Mouse (Mus musculus) stomach, postnatal 0 days (tissue): ENCODE results near the gene Ptprh. TPM values are rescaled to one million over a fixed set of nuclear protein-coding genes. Genes with fewer than 3 reads are reported as not detected.
"Not testable (repeated sequence)": the region's sequence is repeated elsewhere in the genome, so short reads cannot be mapped to it uniquely, and the experiment has no call there.

Source experiments
- ATAC-seq: fragments of 200-750 bp; cut with Nextera tagmentation; 2 replicates; pipeline ENCODE4 v1.8.0; 2017; ENCODE audit not compliant: low FRiP score, low TSS enrichment
- DNase-seq: peaks from one replicate; pipeline ENCODE4 v3.0.0-alpha.2; 2016; ENCODE audit warnings: low spot score
- H3K27ac ChIP-seq: fragments of 300-500 bp; sonication (generic); replicated peaks from 2 replicates; pipeline ENCODE4 v1.5.1; 2014; ENCODE audit warnings: mild to moderate bottlenecking, control low read depth
- H3K27me3 ChIP-seq: fragments of 300-500 bp; sonication (generic); 2 replicates; pipeline ENCODE4 v1.6.1; 2014; ENCODE audit warnings: low read length; ENCODE audit not compliant: control insufficient read depth, insufficient read depth
- H3K36me3 ChIP-seq: fragments of 300-500 bp; sonication (generic); 2 replicates; pipeline ENCODE4 v1.6.1; 2014; ENCODE audit warnings: low read length, mixed read lengths; ENCODE audit not compliant: control insufficient read depth, insufficient read depth
- H3K4me1 ChIP-seq: fragments of 300-500 bp; sonication (generic); replicated peaks from 2 replicates; pipeline ENCODE4 v1.6.1; 2014; ENCODE audit warnings: antibody characterized with exemption; ENCODE audit not compliant: control insufficient read depth, insufficient read depth
- H3K4me2 ChIP-seq: fragments of 300-500 bp; sonication (generic); replicated peaks from 2 replicates; pipeline ENCODE4 v1.6.1; 2014; ENCODE audit warnings: low read depth, mild to moderate bottlenecking, control low read depth, moderate library complexity
- H3K4me3 ChIP-seq: fragments of 300-500 bp; sonication (generic); 2 replicates; pipeline ENCODE4 v1.5.1; 2014; ENCODE audit warnings: low read depth, low read length, control low read depth
- H3K9ac ChIP-seq: fragments of 300-500 bp; sonication (generic); 2 replicates; pipeline ENCODE4 v1.6.1; 2014; ENCODE audit warnings: mild to moderate bottlenecking, low read length, control low read depth, mixed read lengths
- H3K9me3 ChIP-seq: fragments of 300-500 bp; sonication (generic); 2 replicates; pipeline ENCODE4 v1.6.1; 2016; ENCODE audit warnings: low read length; ENCODE audit not compliant: control insufficient read depth
- CTCF ChIP-seq: IDR thresholded peaks from 2 replicates; pipeline ENCODE4 v1.5.1; 2016; ENCODE audit warnings: antibody characterized with exemption, low read depth, mild to moderate bottlenecking, moderate library complexity
- EP300 ChIP-seq: optimal IDR thresholded peaks from 2 replicates; pipeline ENCODE3; 2016; ENCODE audit warnings: antibody characterized with exemption
- WGBS: fragments of 180-500 bp; shearing (Covaris S2); extraction: QIAGEN DNeasy Blood & Tissue Kit; methylation state at CpG from one replicate; pipeline ENCODE4 v1.1.7; 2014; 5-methylcytosine and 5-hydroxymethylcytosine counted together
- polyA plus RNA-seq: library from polyadenylated mRNA; unstranded; fragments of >200 nt; fragmentation: Nextera tagmentation; extraction: Ambion mirVana; gene quantifications from 2 replicates; pipeline ENCODE4 v1.2.1, GENCODE M21; 2015

Gene Ptprh
- polyA plus RNA-seq, 1 experiment from 2014 or later: 1.9 TPM

- no peaks in the 10 kb centered on the region for H3K4me1 ChIP-seq
Measured at GRCm38 (mm10) chr7:4539019-4539418, 64.8 kb downstream of the Ptprh start.

GRCm38 (mm10) chr7:4537181-4537580 is 66.7 kb downstream of the Ptprh start:
- Histone ChIP-seq H3K27ac (no peak overlapping the region), H3K4me2 (no peak overlapping the region), H3K36me3 (no peaks in the 10 kb centered on the region), H3K27me3 (no peaks in the 10 kb centered on the region), H3K9ac (no peak overlapping the region), H3K4me1 (no peaks in the 10 kb centered on the region), H3K4me3 (no peak overlapping the region), H3K9me3 (no peaks in the 10 kb centered on the region)
- no peak for ATAC-seq
- 44% methylated on average over 4 of the region's 4 CpGs for WGBS
- TF ChIP-seq EP300 (no peak), CTCF (no peak)
- no peak for DNase-seq

More at GRCm38 (mm10) chr7:4539019-4539418, 64.8 kb downstream of the Ptprh start:
- WGBS: 63% methylated on average over 2 of the region's 2 CpGs
- Histone ChIP-seq H3K27me3 (no peaks in the 10 kb centered on the region), H3K4me2 (no peak overlapping the region), H3K9ac (no peak overlapping the region), H3K4me3 (no peak overlapping the region), H3K36me3 (no peaks in the 10 kb centered on the region), H3K27ac (no peak overlapping the region), H3K9me3 (no peaks in the 10 kb centered on the region)
- TF ChIP-seq EP300 (no peak), CTCF (no peak)
- DNase-seq (no peak), ATAC-seq (no peak)

GRCm38 (mm10) chr7:4536369-4536768 is 67.5 kb downstream of the Ptprh start:
- Histone ChIP-seq H3K27me3 (no peaks in the 10 kb centered on the region), H3K4me3 (no peak overlapping the region), H3K27ac (no peak overlapping the region), H3K4me2 (no peak overlapping the region), H3K9me3 (no peaks in the 10 kb centered on the region), H3K36me3 (no peaks in the 10 kb centered on the region), H3K9ac (no peak overlapping the region), H3K4me1 (no peaks in the 10 kb centered on the region)
- 87% methylated on average over 4 of the region's 4 CpGs for WGBS
- DNase-seq (no peak), ATAC-seq (no peak)
- TF ChIP-seq EP300: no peak
- TF ChIP-seq CTCF: no peak

DNA sequence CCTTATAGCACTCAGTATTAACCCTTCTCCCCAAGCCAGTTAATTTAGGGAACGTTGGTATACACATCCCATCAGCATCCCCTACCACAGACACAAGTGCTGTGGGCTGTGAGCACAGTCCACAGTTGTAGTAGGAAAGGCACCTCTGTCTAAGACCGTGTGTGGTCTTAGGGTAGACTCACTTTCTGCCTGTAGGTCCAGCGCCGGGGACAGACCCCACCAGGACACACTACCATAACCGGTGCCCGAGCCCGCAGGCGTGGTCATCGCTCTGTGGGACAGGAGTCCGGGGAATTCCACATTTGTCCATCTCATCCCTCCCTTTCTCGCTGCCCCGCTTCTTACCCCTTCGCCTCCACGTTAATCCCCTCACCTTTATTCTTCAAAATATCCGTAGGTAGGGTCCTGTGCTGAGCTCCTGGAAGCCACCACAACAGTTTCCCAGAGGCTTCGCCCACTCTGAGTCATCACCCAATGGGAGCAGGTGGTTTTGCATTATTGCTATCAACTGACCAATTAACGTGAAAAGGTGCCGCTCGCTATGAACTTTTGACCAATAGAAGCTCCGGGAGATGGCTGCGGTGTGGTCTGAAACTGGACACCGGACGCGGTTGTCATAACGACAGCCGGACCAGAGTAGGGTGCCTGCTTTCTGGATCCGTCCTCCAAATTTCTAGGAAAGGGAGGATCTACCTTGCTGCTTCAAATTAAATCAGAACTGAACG is 71.7 kb downstream of the Ptprh start, which contains the start of gene Dnaaf3:
Gene Dnaaf3, minus strand, starts transcription at position 449 of the 725 bp plus-strand sequence.
- peak; percentile 93 for ATAC-seq
- Histone ChIP-seq H3K4me3 (peak within 1 kb of the TSS; percentile 36), H3K9ac (no peak within 1 kb of the TSS; the same call in 1 of the 2 replicates), H3K4me2 (peak within 1 kb of the TSS; percentile 57), H3K27me3 (no peaks in the 10 kb centered on the region), H3K9me3 (no peaks in the 10 kb centered on the region), H3K27ac (no peak within 1 kb of the TSS), H3K4me1 (no peaks in the 10 kb centered on the region; the same call in 1 of the 2 replicates), H3K36me3 (no peaks in the 10 kb centered on the region)
- WGBS: 3% methylated on average over 28 of the region's 28 CpGs
- no peak for TF ChIP-seq CTCF
- DNase-seq: peak; percentile 88

- H3K27me3 ChIP-seq, DNase-seq, H3K36me3 ChIP-seq, H3K4me1 ChIP-seq, H3K27ac ChIP-seq, H3K9me3 ChIP-seq, H3K4me2 ChIP-seq, ATAC-seq, H3K4me3 ChIP-seq, H3K9ac ChIP-seq: not testable (repeated sequence)
- WGBS: 30% methylated on average over 7 of the region's 8 CpGs
Measured at GRCm38 (mm10) chr7:4530166-4530565, 73.7 kb downstream of the Ptprh start.

DNA sequence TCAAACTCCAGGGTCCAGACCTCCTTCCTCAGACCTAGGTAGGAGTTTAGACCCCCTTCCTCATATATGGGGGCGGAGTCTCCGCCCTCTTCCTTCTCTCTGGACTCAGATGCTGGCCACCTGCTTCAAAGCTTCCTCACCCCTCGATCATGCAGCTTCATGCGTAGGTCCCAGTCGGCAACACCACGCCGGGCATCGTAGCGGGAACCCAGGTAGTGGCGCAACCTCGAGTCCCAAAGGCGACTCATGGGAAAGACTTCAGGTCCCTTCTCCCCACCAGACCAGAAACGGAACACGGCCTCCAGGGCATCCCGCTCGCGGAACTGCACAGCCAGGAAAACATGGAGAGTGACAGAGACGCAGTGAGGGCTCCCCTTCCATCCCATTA is 76.5 kb downstream of the Ptprh start:
- no peak for ATAC-seq
- no peak overlapping the region for H3K4me3 ChIP-seq

More for the DNA sequence above, 76.5 kb downstream of the Ptprh start:
- H3K9ac ChIP-seq: no peak overlapping the region
- H3K27me3 ChIP-seq: no peaks in the 10 kb centered on the region
- peak overlapping the region; percentile 63 for H3K4me2 ChIP-seq
- H3K4me1 ChIP-seq: no peaks in the 10 kb centered on the region; the same call in 1 of the 2 replicates
- no peak for DNase-seq
- no peaks in the 10 kb centered on the region for H3K9me3 ChIP-seq
- TF ChIP-seq EP300: no peak
- no peak for TF ChIP-seq CTCF
- H3K27ac ChIP-seq: no peak overlapping the region
- no peaks in the 10 kb centered on the region for H3K36me3 ChIP-seq
- 63% methylated on average over 18 of the region's 18 CpGs for WGBS
